ENCODE assay signal across 8 mouse cellular contexts in the genomic region with DNA sequence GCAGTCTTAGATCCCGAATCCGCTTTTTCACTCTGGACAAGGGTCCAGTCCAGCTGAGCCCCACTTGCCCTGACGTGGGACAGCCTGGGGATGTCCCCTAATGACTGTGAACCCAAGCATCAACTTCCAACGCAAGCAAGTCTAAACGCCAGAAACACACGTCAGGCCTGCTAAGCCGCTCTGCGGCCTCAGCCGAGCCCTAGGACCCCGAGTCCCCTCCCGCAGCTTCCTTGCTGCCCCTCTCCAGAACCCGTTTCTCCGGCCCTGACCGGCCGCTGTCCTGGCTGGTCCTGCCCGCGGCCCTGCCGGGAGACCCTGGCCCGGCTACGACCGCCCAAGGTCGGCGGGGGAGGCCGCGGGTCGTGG. TPM values are rescaled to one million over a fixed set of nuclear protein-coding genes. Genes with fewer than 3 reads are reported as not detected.
DNase-seq lines count a peak whose midpoint lies in the region; ATAC-seq and TF ChIP-seq lines count a peak whose summit lies in the region.

No protein-coding gene starts in this region.

- H3K9ac ChIP-seq in lung, embryonic 14.5 days, result peak overlapping the region; percentile 94
- H3K9ac ChIP-seq in liver, embryonic 13.5 days, result peak overlapping the region; percentile 99

- H3K4me3 ChIP-seq in lung, embryonic 14.5 days (ENCODE audit: low read depth, low read length), result peak overlapping the region; percentile 81
- H3K4me3 ChIP-seq in liver, embryonic 13.5 days (replicated peaks), result peak overlapping the region; percentile 97

- no peak for TF ChIP-seq CTCF in lung, embryonic 14.5 days (IDR thresholded peaks at IDR 0.05; ENCODE audit: low read depth)
- no peak for TF ChIP-seq CTCF in brain, embryonic 14.5 days (IDR thresholded peaks at IDR 0.05; ENCODE audit: borderline replicate concordance, extremely low read depth, insufficient read depth, insufficient read length)

- H3K9me3 ChIP-seq in lung, embryonic 14.5 days (ENCODE audit: low read depth, low read length), result no peaks in the 10 kb centered on the region
- no peaks in the 10 kb centered on the region for H3K9me3 ChIP-seq in liver, embryonic 13.5 days (replicated peaks)

- DNase-seq in lung, embryonic 14.5 days, result peak; percentile 54
- no peak for DNase-seq in lung, postnatal 4 days
- DNase-seq in brain, embryonic 14.5 days (ENCODE audit: low read depth), result peak; percentile 52
- peak; percentile 66 to 70 for DNase-seq in heart, postnatal 10 days
- DNase-seq in liver, embryonic 13.5 days, result no peak
- DNase-seq in retina, embryonic 14.5 days (ENCODE audit: low spot score), result peak; percentile 66
- no peak for DNase-seq in thymus, postnatal 4 days
- no peak for DNase-seq in thymus, postnatal 25 days

- intact Hi-C loops in heart, postnatal 10 days (cut with DNase I), result loop anchor here (2.0 kb wide), 1 partner anchor 22 kb away; a partner anchor contains a TSS

- no peak for TF ChIP-seq POLR2A in brain, embryonic 14.5 days (IDR thresholded peaks at IDR 0.05; ENCODE audit: borderline replicate concordance, extremely low read depth, insufficient read depth, insufficient read length, poor library complexity, severe bottlenecking)

- H3K4me2 ChIP-seq in lung, embryonic 14.5 days, result peak overlapping the region; percentile 88
- H3K4me2 ChIP-seq in liver, embryonic 13.5 days, result peak overlapping the region; percentile 91

- H3K27me3 ChIP-seq in lung, embryonic 14.5 days (ENCODE audit: insufficient read depth, low read length), result no peaks in the 10 kb centered on the region
- H3K27me3 ChIP-seq in liver, embryonic 13.5 days, result no peaks in the 10 kb centered on the region

- WGBS in lung, embryonic 14.5 days, result under 1% methylated on average over 26 of the region's 26 CpGs
- WGBS in liver, embryonic 13.5 days (ENCODE audit: insufficient replicate concordance), result 4% methylated on average over 26 of the region's 26 CpGs

- ATAC-seq in lung, embryonic 14.5 days (ENCODE audit: insufficient read depth), result peak; percentile 59
- peak; percentile 49 for ATAC-seq in liver, embryonic 13.5 days (ENCODE audit: low read depth)

- peak overlapping the region; percentile 87 for H3K27ac ChIP-seq in lung, embryonic 14.5 days (ENCODE audit: low read depth)
- peak overlapping the region; percentile 92 for H3K27ac ChIP-seq in liver, embryonic 13.5 days

- H3K36me3 ChIP-seq in lung, embryonic 14.5 days (ENCODE audit: insufficient read depth), result no peaks in the 10 kb centered on the region
- no peaks in the 10 kb centered on the region for H3K36me3 ChIP-seq in liver, embryonic 13.5 days

- no peaks in the 10 kb centered on the region for H3K4me1 ChIP-seq in lung, embryonic 14.5 days (ENCODE audit: insufficient read depth)
- peaks cover 38% of the 10 kb centered on the region for H3K4me1 ChIP-seq in liver, embryonic 13.5 days (replicated peaks)

RNA-seq across cellular contexts. Expression of a gene that starts 21.6 kb away (rescaled TPM):
- polyA plus RNA-seq in lung, embryonic 14.5 days (2014; fragmentation: Nextera tagmentation; extraction: Ambion mirVana), result 18.3 and 20.1 TPM in 2 replicates
- 20.6 and 25.9 TPM in 2 replicates for polyA plus RNA-seq in brain, embryonic 14.5 days (2012; rRNA removed)
- 10 to 100 TPM; 65.6 to 68.5 TPM for total RNA-seq in heart, postnatal 10 days (2021)
- 9.4 and 10.0 TPM in 2 replicates for polyA plus RNA-seq in liver, embryonic 13.5 days (2015; fragmentation: Nextera tagmentation; extraction: Ambion mirVana)

RNA-seq across cellular contexts. Expression of a gene that starts 25.1 kb away (rescaled TPM):
- polyA plus RNA-seq in lung, embryonic 14.5 days (2014; fragmentation: Nextera tagmentation; extraction: Ambion mirVana), result 193 and 208 TPM in 2 replicates
- polyA plus RNA-seq in brain, embryonic 14.5 days (2012; rRNA removed), result 112 and 159 TPM in 2 replicates
- total RNA-seq in heart, postnatal 10 days (2021), result 100 to 1,000 TPM; 114 to 118 TPM
- polyA plus RNA-seq in liver, embryonic 13.5 days (2015; fragmentation: Nextera tagmentation; extraction: Ambion mirVana), result 122 and 135 TPM in 2 replicates

RNA-seq across cellular contexts. Expression of a gene that starts 47.7 kb away (rescaled TPM):
- polyA plus RNA-seq in lung, embryonic 14.5 days (2014; fragmentation: Nextera tagmentation; extraction: Ambion mirVana), result 106 and 114 TPM in 2 replicates
- 123 TPM in 2 replicates for polyA plus RNA-seq in brain, embryonic 14.5 days (2012; rRNA removed)
- 10 to 100 TPM; 37.4 to 40.6 TPM for total RNA-seq in heart, postnatal 10 days (2021)
- polyA plus RNA-seq in liver, embryonic 13.5 days (2015; fragmentation: Nextera tagmentation; extraction: Ambion mirVana), result 57.5 and 64.4 TPM in 2 replicates

Comparison
In these comparisons a context has a peak if more than half of its experiments do, and no peak if none do; other contexts are left out.
1. DNase-seq: peak in lung, embryonic 14.5 days (single experiment), brain, embryonic 14.5 days (single experiment), heart, postnatal 10 days (2 of 2) and retina, embryonic 14.5 days (single experiment); none in lung, postnatal 4 days (0 of 2), liver, embryonic 13.5 days (single experiment), thymus, postnatal 4 days (single experiment) and thymus, postnatal 25 days (single experiment).